Mouse (Mus musculus): ENCODE data around the gene Hbb-bh1. TPM values are rescaled to one million over a fixed set of nuclear protein-coding genes. Genes with fewer than 3 reads are reported as not detected.
"Not testable (repeated sequence)": the region's sequence is repeated elsewhere in the genome, so short reads cannot be mapped to it uniquely, and the experiment has no call there.

Hbb-bh1 gene
- polyA plus RNA-seq, 1 experiment from 2014 or later = not detected

GRCm38 (mm10) chr7:103854669-103855068, 11.7 kb upstream of the Hbb-bh1 start:
- no peak for ATAC-seq

GRCm38 (mm10) chr7:103853090-103853489, 10.1 kb upstream of the Hbb-bh1 start, which contains the start of gene Hbb-y:
Gene Hbb-y, minus strand, starts transcription at chr7:103853216.
- H3K27me3 ChIP-seq (replicated peaks; ENCODE audit: control insufficient read depth, insufficient read depth, low read length) = no peaks in the 10 kb centered on the region
- no peaks in the 10 kb centered on the region for H3K36me3 ChIP-seq (ENCODE audit: control insufficient read depth, insufficient read depth)
- no peak within 1 kb of the TSS for H3K4me3 ChIP-seq (replicated peaks; ENCODE audit: low read length)
- ATAC-seq = no peak
- no peaks in the 10 kb centered on the region for H3K9me3 ChIP-seq (ENCODE audit: control insufficient read depth, low read length)
- H3K4me2 ChIP-seq (ENCODE audit: low read length) = no peak within 1 kb of the TSS
- H3K27ac ChIP-seq (ENCODE audit: low read length) = no peak within 1 kb of the TSS
- no peak within 1 kb of the TSS for H3K9ac ChIP-seq (replicated peaks; ENCODE audit: low read depth, low read length)
- WGBS = 78% methylated on average over 2 of the region's 2 CpGs
- H3K4me1 ChIP-seq (replicated peaks; ENCODE audit: control insufficient read depth, insufficient read depth, low read length) = no peaks in the 10 kb centered on the region

More at GRCm38 (mm10) chr7:103854669-103855068, 11.7 kb upstream of the Hbb-bh1 start:
- Histone ChIP-seq H3K4me1 (replicated peaks; ENCODE audit: control insufficient read depth, insufficient read depth, low read length) (no peaks in the 10 kb centered on the region), H3K9me3 (ENCODE audit: control insufficient read depth, low read length) (no peaks in the 10 kb centered on the region), H3K9ac (replicated peaks; ENCODE audit: low read depth, low read length) (no peak overlapping the region), H3K27ac (ENCODE audit: low read length) (no peak overlapping the region), H3K27me3 (replicated peaks; ENCODE audit: control insufficient read depth, insufficient read depth, low read length) (no peaks in the 10 kb centered on the region), H3K36me3 (ENCODE audit: control insufficient read depth, insufficient read depth) (no peaks in the 10 kb centered on the region), H3K4me3 (replicated peaks; ENCODE audit: low read length) (no peak overlapping the region), H3K4me2 (ENCODE audit: low read length) (no peak overlapping the region)
- WGBS = 72% methylated on average over 1 of the region's 1 CpGs

- no peaks in the 10 kb centered on the region for H3K9me3 ChIP-seq (ENCODE audit: control insufficient read depth, low read length)
- H3K27ac ChIP-seq (ENCODE audit: low read length) = no peak overlapping the region
- no peak overlapping the region for H3K4me3 ChIP-seq (replicated peaks; ENCODE audit: low read length)
- H3K9ac ChIP-seq (replicated peaks; ENCODE audit: low read depth, low read length) = no peak overlapping the region
- H3K4me1 ChIP-seq (replicated peaks; ENCODE audit: control insufficient read depth, insufficient read depth, low read length) = no peaks in the 10 kb centered on the region
- H3K4me2 ChIP-seq (ENCODE audit: low read length) = no peak overlapping the region
- no peaks in the 10 kb centered on the region for H3K36me3 ChIP-seq (ENCODE audit: control insufficient read depth, insufficient read depth)
- no peaks in the 10 kb centered on the region for H3K27me3 ChIP-seq (replicated peaks; ENCODE audit: control insufficient read depth, insufficient read depth, low read length)
- 34% methylated on average over 1 of the region's 2 CpGs for WGBS
- no peak for ATAC-seq
Observed at GRCm38 (mm10) chr7:103844525-103845325, 1.8 kb upstream of the Hbb-bh1 start.

GRCm38 (mm10) chr7:103840268-103840667, 2.7 kb downstream of the Hbb-bh1 start, which contains the start of gene Hbb-bh2:
Gene Hbb-bh2, minus strand, starts transcription at chr7:103840520.
- Histone ChIP-seq H3K9me3 (ENCODE audit: control insufficient read depth, low read length) (no peaks in the 10 kb centered on the region), H3K4me1 (replicated peaks; ENCODE audit: control insufficient read depth, insufficient read depth, low read length) (no peaks in the 10 kb centered on the region), H3K4me3 (replicated peaks; ENCODE audit: low read length) (no peak within 1 kb of the TSS), H3K36me3 (ENCODE audit: control insufficient read depth, insufficient read depth) (no peaks in the 10 kb centered on the region), H3K4me2 (ENCODE audit: low read length) (no peak within 1 kb of the TSS), H3K27ac (ENCODE audit: low read length) (no peak within 1 kb of the TSS), H3K9ac (replicated peaks; ENCODE audit: low read depth, low read length) (no peak within 1 kb of the TSS), H3K27me3 (replicated peaks; ENCODE audit: control insufficient read depth, insufficient read depth, low read length) (no peaks in the 10 kb centered on the region)
- ATAC-seq = no peak
- WGBS = 86% methylated on average over 3 of the region's 3 CpGs

GRCm38 (mm10) chr7:103827808-103828207, 15.2 kb downstream of the Hbb-bh1 start, which contains the start of gene Hbb-bs:
Gene Hbb-bs, minus strand, starts transcription at chr7:103828096.
- Histone ChIP-seq H3K36me3 (ENCODE audit: control insufficient read depth, insufficient read depth) (no peaks in the 10 kb centered on the region), H3K4me3 (replicated peaks; ENCODE audit: low read length) (no peak within 1 kb of the TSS), H3K27ac (ENCODE audit: low read length) (no peak within 1 kb of the TSS), H3K4me2 (ENCODE audit: low read length) (no peak within 1 kb of the TSS), H3K9me3 (ENCODE audit: control insufficient read depth, low read length) (no peaks in the 10 kb centered on the region), H3K4me1 (replicated peaks; ENCODE audit: control insufficient read depth, insufficient read depth, low read length) (no peaks in the 10 kb centered on the region), H3K9ac (replicated peaks; ENCODE audit: low read depth, low read length) (no peak within 1 kb of the TSS), H3K27me3 (replicated peaks; ENCODE audit: control insufficient read depth, insufficient read depth, low read length) (no peaks in the 10 kb centered on the region)
- no peak for ATAC-seq
- WGBS = 95% methylated on average over 4 of the region's 4 CpGs

GRCm38 (mm10) chr7:103827139-103827538, 15.8 kb downstream of the Hbb-bh1 start:
- H3K27me3 ChIP-seq (replicated peaks; ENCODE audit: control insufficient read depth, insufficient read depth, low read length); H3K4me3 ChIP-seq (replicated peaks; ENCODE audit: low read length); H3K27ac ChIP-seq (ENCODE audit: low read length); H3K9me3 ChIP-seq (ENCODE audit: control insufficient read depth, low read length); H3K4me2 ChIP-seq (ENCODE audit: low read length); ATAC-seq; H3K9ac ChIP-seq (replicated peaks; ENCODE audit: low read depth, low read length); H3K4me1 ChIP-seq (replicated peaks; ENCODE audit: control insufficient read depth, insufficient read depth, low read length); H3K36me3 ChIP-seq (ENCODE audit: control insufficient read depth, insufficient read depth): not testable (repeated sequence)
- no CpG with 5 or more reads among the region's 2 CpGs for WGBS

GRCm38 (mm10) chr7:103826255-103826887, 16.6 kb downstream of the Hbb-bh1 start:
- ATAC-seq = no peak
- no peaks in the 10 kb centered on the region for H3K36me3 ChIP-seq (ENCODE audit: control insufficient read depth, insufficient read depth)
- no peaks in the 10 kb centered on the region for H3K27me3 ChIP-seq (replicated peaks; ENCODE audit: control insufficient read depth, insufficient read depth, low read length)
- H3K4me3 ChIP-seq (replicated peaks; ENCODE audit: low read length) = no peak overlapping the region
- H3K9me3 ChIP-seq (ENCODE audit: control insufficient read depth, low read length) = no peaks in the 10 kb centered on the region
- no peaks in the 10 kb centered on the region for H3K4me1 ChIP-seq (replicated peaks; ENCODE audit: control insufficient read depth, insufficient read depth, low read length)
- H3K9ac ChIP-seq (replicated peaks; ENCODE audit: low read depth, low read length) = no peak overlapping the region
- no peak overlapping the region for H3K27ac ChIP-seq (ENCODE audit: low read length)
- WGBS = 62% methylated on average over 3 of the region's 3 CpGs
- H3K4me2 ChIP-seq (ENCODE audit: low read length) = no peak overlapping the region

- Histone ChIP-seq H3K9me3 (ENCODE audit: control insufficient read depth, low read length) (no peaks in the 10 kb centered on the region), H3K27me3 (replicated peaks; ENCODE audit: control insufficient read depth, insufficient read depth, low read length) (no peaks in the 10 kb centered on the region), H3K36me3 (ENCODE audit: control insufficient read depth, insufficient read depth) (no peaks in the 10 kb centered on the region), H3K4me1 (replicated peaks; ENCODE audit: control insufficient read depth, insufficient read depth, low read length) (no peaks in the 10 kb centered on the region), H3K4me2 (ENCODE audit: low read length) (no peak overlapping the region), H3K4me3 (replicated peaks; ENCODE audit: low read length) (no peak overlapping the region), H3K27ac (ENCODE audit: low read length) (no peak overlapping the region), H3K9ac (replicated peaks; ENCODE audit: low read depth, low read length) (no peak overlapping the region)
- 90% methylated on average over 3 of the region's 3 CpGs for WGBS
- no peak for ATAC-seq
Observed at GRCm38 (mm10) chr7:103825536-103826254, 17.3 kb downstream of the Hbb-bh1 start.

- no peaks in the 10 kb centered on the region for H3K4me1 ChIP-seq (replicated peaks; ENCODE audit: control insufficient read depth, insufficient read depth, low read length)
- no peaks in the 10 kb centered on the region for H3K27me3 ChIP-seq (replicated peaks; ENCODE audit: control insufficient read depth, insufficient read depth, low read length)
- no peaks in the 10 kb centered on the region for H3K36me3 ChIP-seq (ENCODE audit: control insufficient read depth, insufficient read depth)
- WGBS = 82% methylated on average over 2 of the region's 2 CpGs
- H3K9ac ChIP-seq (replicated peaks; ENCODE audit: low read depth, low read length) = no peak overlapping the region
- no peak overlapping the region for H3K4me3 ChIP-seq (replicated peaks; ENCODE audit: low read length)
- no peak overlapping the region for H3K27ac ChIP-seq (ENCODE audit: low read length)
- no peaks in the 10 kb centered on the region for H3K9me3 ChIP-seq (ENCODE audit: control insufficient read depth, low read length)
- ATAC-seq = no peak
- H3K4me2 ChIP-seq (ENCODE audit: low read length) = no peak overlapping the region
Observed at GRCm38 (mm10) chr7:103824597-103824996, 18.4 kb downstream of the Hbb-bh1 start.

All from forebrain, embryonic 16.5 days (tissue).